Mouse (Mus musculus): ENCODE measurements around the gene Ifi207.

GRCm38 (mm10) chr1:173742262-173742661 is 715 bp upstream of the Ifi207 start:
- no peak for TF ChIP-seq GATA1 (IDR thresholded peaks at IDR 0.05; ENCODE audit: borderline replicate concordance, low read length)
- TF ChIP-seq FLI1 (IDR thresholded peaks at IDR 0.05; ENCODE audit: low read length): no peak
